ENCODE assay signal across 35 mouse cellular contexts in genomic region chr12:34194116-34194515, GRCm38 (mm10).
"Had no signal": no experiment of that assay in that cellular context is flagged by ENCODE, and none has a peak within 500 bp of the region (broad histone marks: within the 10 kb centered on the region; RNA-seq: fewer than 3 reads in every experiment).

No protein-coding gene starts in this region.

- H3K9me3 ChIP-seq: heart, embryonic 12.5 days; heart, embryonic 15.5 days; hindbrain, embryonic 10.5 days; hindbrain, embryonic 12.5 days; hindbrain, embryonic 13.5 days; hindbrain, embryonic 15.5 days; intestine, embryonic 15.5 days; kidney, embryonic 15.5 days had no signal

- H3K4me2 ChIP-seq: heart, embryonic 11.5 days; heart, embryonic 12.5 days; heart, embryonic 13.5 days; heart, embryonic 15.5 days; hindbrain, embryonic 12.5 days; hindbrain, embryonic 13.5 days; hindbrain, embryonic 14.5 days; hindbrain, embryonic 15.5 days; intestine, embryonic 15.5 days; kidney, embryonic 15.5 days had no signal

- H3K27ac ChIP-seq: heart, embryonic 13.5 days; heart, embryonic 15.5 days; hindbrain, embryonic 10.5 days; hindbrain, embryonic 12.5 days; hindbrain, embryonic 13.5 days; hindbrain, embryonic 14.5 days; hindbrain, embryonic 15.5 days; hindbrain, postnatal 0 days; intestine, embryonic 15.5 days; kidney, embryonic 15.5 days; kidney, postnatal 0 days; layer of hippocampus, adult 2 months; left cerebral cortex, adult 2 months had no signal

- H3K4me3 ChIP-seq: heart, embryonic 12.5 days; heart, embryonic 13.5 days; heart, embryonic 15.5 days; hindbrain, embryonic 10.5 days; hindbrain, embryonic 12.5 days; hindbrain, embryonic 13.5 days; hindbrain, embryonic 15.5 days; intestine, embryonic 15.5 days; kidney, embryonic 15.5 days; layer of hippocampus, adult 2 months; left cerebral cortex, adult 2 months had no signal

- H3K36me3 ChIP-seq: heart, embryonic 12.5 days; heart, embryonic 13.5 days; heart, embryonic 15.5 days; hindbrain, embryonic 10.5 days; hindbrain, embryonic 12.5 days; hindbrain, embryonic 13.5 days; hindbrain, embryonic 15.5 days; intestine, embryonic 15.5 days; kidney, embryonic 15.5 days had no signal

- H3K9ac ChIP-seq: heart, embryonic 12.5 days; heart, embryonic 13.5 days; heart, embryonic 15.5 days; hindbrain, embryonic 12.5 days; hindbrain, embryonic 13.5 days; hindbrain, embryonic 14.5 days; hindbrain, embryonic 15.5 days; intestine, embryonic 15.5 days; kidney, embryonic 15.5 days had no signal

- H3K27me3 ChIP-seq: heart, embryonic 12.5 days; heart, embryonic 13.5 days; heart, embryonic 15.5 days; hindbrain, embryonic 12.5 days; hindbrain, embryonic 13.5 days; hindbrain, embryonic 15.5 days; intestine, embryonic 15.5 days; kidney, embryonic 15.5 days had no signal

- H3K4me1 ChIP-seq: heart, embryonic 12.5 days; heart, embryonic 13.5 days; heart, embryonic 15.5 days; hindbrain, embryonic 10.5 days; hindbrain, embryonic 12.5 days; hindbrain, embryonic 13.5 days; hindbrain, embryonic 15.5 days; intestine, embryonic 15.5 days; kidney, embryonic 15.5 days had no signal

- ATAC-seq: hindbrain, embryonic 16.5 days; hindbrain, postnatal 0 days; inflammation-experienced regulatory T-cells, adult 6 months; intestine, embryonic 15.5 days; intestine, embryonic 16.5 days; intestine, postnatal 0 days had no signal

- DNase-seq: heart, postnatal 10 days; heart, postnatal 14 days; heart, postnatal 36 days; heart, postnatal 4 days; kidney, adult 11 months; kidney, adult 18-20 months; kidney, adult 2 months; kidney, adult 8-10 months; kidney, adult 9 months; kidney, postnatal 10 days; kidney, postnatal 14 days; kidney, postnatal 25 days; kidney, postnatal 36 days; kidney, postnatal 4 days; layer of hippocampus, adult 9-11 months; layer of hippocampus, postnatal 36 days had no signal
